Mouse (Mus musculus) T-cell, adult 2 months (primary cell): ENCODE data around the gene Trpm2.
A peak's percentile ranks its signal among the peaks of the same experiment; 100 is the strongest.
"Not testable (repeated sequence)": the region's sequence is repeated elsewhere in the genome, so short reads cannot be mapped to it uniquely, and the experiment has no call there.

Experiments used
- DNase-seq: peaks from one replicate; pipeline ENCODE4 v3.0.0; 2022; ENCODE audit warnings: low spot score

Trpm2 gene

GRCm38 (mm10) chr10:77978351-77979350 is 8.3 kb upstream of the Trpm2 start, which contains the start of gene 1810043G02Rik:
TSS of gene 1810043G02Rik (plus strand) at chr10:77978524.
- peak; percentile 97 for DNase-seq

GRCm38 (mm10) chr10:77976458-77977150 is 6.2 kb upstream of the Trpm2 start:
- no peak for DNase-seq

DNA sequence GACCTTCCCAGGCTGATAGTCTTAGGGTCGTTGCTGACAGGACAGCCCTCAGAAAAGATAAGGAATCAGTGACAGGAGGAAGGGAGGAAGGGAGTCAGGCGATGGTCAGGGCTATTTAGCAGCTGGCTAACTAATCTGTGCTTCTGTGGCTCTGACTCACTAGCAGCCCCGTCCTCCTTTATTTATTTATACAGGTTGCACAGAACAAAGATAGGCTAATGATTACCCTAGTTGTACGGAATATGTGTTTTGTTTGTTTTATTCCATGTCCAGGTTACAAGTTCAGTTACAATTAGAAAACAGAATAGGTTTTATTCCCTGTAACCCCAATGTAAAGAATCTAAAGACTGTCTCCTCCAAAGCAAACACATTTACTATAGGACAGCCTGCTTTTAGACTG is 5.3 kb upstream of the Trpm2 start:
- DNase-seq: no peak

GRCm38 (mm10) chr10:77974811-77975210 is 4.4 kb upstream of the Trpm2 start:
- no peak for DNase-seq

DNA sequence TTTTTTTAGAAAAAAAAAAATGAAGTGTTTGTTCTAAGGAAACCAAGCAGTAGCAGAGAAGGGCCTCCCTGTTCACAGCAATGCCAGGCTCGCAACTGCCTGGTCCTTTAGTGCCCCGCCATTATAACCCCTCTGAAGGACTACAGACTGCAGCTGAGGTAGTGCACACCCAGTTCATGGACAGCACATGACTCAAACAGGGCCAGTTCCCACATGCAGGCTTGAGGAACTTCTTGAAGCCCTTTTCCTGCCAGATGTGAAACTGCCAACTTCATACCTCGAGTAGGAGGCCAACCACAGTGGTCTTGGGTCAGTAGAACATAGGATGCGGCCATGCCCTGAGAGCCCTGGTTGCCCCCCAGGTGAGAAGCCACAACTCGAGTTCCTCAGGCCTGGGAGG is 4.0 kb upstream of the Trpm2 start:
- no peak for DNase-seq

DNA sequence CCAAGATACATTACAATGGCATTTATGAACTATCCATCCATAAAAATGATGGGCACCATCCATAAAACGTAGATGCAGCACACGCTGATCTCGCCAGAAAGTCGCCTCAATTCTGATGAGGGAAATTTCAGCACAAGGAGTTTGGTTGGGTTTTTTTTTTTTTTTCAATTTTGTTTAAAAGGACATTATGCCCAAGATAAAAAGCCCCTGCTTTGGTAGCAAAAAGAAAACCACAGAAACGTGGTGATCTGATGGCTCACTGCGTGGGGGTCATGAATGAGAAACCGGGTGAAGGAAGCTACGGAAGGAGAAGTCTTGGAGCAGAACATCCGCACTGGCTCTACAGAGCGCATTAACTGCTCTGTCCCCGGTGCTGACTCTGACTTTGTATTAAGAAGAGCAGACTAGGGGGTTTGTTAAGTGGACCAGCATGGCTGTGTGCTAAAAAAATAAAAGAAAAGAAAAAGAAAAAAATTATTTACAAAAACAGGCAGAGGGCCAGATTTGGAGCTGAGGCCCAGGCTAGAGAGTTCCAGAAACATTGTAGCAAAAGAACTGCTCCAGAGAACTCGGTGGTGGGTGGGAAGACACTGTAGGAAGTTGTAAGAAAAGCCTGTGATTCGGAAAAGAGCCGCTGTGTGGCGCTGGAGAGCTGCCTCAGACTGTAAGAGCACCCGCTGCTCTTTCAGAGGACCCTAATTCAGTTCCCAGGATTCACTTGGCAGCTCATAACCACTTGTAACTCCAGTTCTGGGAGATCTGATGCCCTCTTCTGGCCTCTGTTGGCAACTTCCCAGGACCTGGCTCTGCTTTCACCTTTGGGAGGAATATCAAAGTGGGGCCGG is 1.6 kb upstream of the Trpm2 start:
- DNase-seq: peak; percentile 26

GRCm38 (mm10) chr10:77971191-77971590 is 828 bp upstream of the Trpm2 start:
- no peak for DNase-seq

DNA sequence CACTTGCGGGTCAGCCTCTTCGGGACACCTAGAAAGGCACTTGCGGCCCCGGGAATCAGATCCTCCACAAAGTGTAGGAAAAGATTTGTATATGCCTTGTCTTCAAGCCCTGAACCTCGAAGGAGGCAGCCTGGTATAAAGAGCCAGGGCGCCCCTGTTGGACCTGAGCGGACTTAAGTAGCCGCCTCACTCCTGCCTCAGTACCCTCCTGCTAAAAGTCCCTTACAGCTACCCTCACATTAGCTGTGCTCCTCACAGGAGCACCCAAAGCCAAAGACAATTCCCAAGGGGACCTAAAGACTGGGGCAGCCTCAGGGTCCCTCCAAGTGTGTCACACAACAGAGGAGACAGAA is 414 bp downstream of the Trpm2 start:
- no peak for DNase-seq

- DNase-seq: peak; percentile 43
These were observed 940 bp downstream of the Trpm2 start for GRCm38 (mm10) chr10:77969274-77969972.

DNA sequence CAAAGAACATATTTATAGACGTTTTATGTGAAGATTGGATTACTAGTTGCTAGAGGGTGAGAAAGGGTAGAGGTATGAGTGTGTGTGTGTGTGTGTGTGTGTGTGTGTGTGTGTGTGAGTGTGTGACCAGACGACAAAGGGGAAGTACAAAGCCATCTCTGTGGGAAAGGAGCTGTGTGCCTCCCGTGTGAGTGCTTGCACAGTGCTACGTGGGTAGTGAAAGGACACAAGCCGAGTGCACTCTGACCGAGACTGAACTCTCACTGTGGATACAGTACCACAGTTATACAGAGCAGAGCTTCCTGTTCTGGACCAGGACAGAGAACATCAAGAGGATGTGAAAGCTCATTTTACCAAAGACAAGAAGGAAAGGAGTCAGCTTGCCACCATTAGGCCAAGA is 6.4 kb downstream of the Trpm2 start:
- no peak for DNase-seq

DNA sequence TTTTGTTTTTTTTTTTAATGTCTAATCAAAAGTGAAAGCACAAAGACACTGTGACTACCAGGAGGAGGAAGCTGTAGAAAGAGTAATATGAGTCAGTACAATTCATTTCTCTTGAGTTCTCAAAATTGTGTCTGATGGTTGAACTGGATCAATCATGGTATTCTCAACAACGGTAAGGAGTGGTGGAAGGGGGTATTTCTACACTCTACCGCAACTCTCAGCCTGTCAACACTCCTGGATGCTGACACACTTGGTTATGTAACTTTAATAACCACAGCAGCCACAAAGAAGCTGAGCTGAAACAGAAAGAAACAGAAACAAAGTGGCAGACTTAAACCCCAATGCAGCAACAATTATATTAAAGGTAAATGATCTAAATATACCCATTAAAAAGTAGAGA is 7.6 kb downstream of the Trpm2 start:
- DNase-seq: no peak

- not testable (repeated sequence) for DNase-seq
These were observed 19.9 kb downstream of the Trpm2 start for GRCm38 (mm10) chr10:77950468-77950867.

GRCm38 (mm10) chr10:77939685-77940084 is 30.7 kb downstream of the Trpm2 start:
- DNase-seq: no peak

DNA sequence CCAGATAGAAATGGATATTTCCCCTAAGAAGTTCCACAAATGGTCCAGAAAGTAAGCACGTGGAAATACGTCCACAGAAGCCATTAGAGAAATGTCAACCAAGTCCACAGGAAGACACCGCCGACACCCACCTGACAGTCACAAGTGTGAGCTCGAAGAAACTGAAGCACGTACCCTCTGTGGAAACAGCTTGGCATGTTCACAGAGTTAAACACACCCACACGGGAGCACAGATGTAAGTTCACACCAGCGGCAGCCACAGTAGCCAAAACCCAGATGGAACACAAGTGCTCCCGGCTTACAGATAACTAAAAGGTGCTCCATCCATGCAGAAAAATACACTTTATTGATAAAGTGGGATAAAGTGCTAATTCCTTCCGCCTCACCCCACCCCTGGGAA is 43.0 kb downstream of the Trpm2 start:
- DNase-seq: no peak

GRCm38 (mm10) chr10:77926140-77926539 is 44.2 kb downstream of the Trpm2 start:
- peak; percentile 33 for DNase-seq

GRCm38 (mm10) chr10:77922681-77923080 is 47.7 kb downstream of the Trpm2 start:
- no peak for DNase-seq

GRCm38 (mm10) chr10:77921009-77921408 is 49.4 kb downstream of the Trpm2 start:
- DNase-seq: no peak

DNA sequence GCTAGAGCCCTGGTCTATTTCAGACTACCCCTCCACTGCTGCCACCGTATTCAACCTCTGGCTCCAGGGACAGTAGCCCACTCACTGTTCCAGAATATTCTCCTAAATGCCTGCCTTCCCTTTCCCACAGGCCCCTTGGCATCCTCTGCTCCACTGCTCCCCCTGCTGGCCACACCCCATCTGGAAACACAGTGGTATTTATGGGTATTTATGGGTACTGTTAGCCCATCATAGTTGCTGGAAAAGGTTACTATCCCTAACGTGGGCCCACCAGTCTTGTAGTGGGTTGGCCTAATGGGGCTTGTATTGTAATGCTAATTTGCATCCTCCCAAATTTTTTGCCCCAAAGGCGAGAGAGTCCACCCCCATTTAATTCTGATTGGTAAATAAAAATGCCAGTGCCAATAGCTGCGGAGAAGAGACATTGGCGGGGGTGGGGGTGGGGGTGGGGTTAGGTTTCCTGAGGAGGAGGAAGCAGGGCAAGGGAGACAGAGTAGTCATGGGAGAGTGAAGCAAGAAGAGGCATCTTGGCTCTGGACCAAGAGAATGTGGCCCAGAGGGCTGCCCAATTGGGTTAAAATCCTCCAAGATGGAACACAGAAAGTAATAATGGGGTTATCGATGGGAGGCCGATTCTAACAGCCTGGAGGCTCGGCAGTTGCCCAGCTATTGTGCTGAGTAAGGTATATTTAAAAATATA is 53.6 kb downstream of the Trpm2 start:
- DNase-seq: peak; percentile 36

DNA sequence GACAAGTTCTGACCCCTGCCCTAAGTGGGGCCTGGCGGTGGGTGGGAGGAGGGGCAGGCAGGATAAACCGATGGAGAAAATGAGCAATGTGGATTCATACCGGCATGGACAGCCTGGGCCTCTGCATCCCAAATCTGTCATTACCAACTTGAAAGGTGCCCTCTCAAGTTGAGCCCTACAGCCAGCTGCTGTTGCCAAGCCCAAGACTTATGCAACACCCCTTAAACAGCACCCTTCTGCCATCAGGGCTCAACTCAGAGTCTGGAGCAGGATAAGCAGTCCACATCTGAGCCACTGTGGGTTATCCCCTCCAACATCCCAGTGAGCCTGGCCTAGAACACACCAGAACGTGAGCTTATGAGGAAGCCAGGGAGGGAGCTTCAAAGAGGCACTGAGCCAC is 57.1 kb downstream of the Trpm2 start:
- DNase-seq: no peak

DNA sequence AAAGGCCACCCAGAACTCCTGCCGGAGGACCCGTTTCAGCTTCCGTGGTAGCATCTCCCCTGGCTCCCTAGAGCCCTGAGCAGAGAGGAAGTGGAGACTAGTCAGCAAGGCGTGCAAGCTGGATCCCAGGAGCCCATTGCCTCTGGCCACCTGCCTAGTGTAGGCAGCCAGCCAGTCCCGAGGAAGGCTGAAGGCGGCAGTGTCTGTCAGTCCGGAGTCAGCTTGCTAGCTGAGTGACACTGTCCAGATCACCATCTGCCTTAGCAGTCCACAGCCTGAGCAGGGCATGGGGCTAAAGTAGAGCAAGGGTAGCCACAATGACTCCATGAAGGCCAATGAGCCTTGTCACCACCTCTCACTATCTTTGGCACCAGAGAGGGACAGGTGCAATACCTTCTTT is 57.8 kb downstream of the Trpm2 start:
- DNase-seq: no peak
